In the genomic region with DNA sequence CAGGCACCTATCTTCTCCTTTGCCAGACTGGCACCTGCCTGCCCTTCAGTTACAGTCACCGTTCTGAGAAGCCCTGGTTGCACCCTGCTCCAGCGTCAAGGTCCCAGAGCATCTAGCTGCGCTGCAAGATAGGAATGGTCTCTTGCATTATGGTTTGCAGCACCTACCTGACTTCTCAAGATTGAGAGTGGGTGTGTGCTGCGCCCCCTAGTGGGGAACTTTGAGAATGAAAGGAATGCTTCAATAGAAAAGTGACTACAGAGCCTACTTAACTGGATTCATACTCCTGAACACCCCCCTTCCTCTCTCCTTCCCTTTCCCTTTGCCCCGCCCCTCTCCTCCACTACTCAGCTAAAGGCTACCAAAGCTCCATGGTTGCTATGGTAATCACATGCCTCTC, we compare ENCODE assay signal across 8 mouse cellular contexts. TPM values are rescaled to one million over a fixed set of nuclear protein-coding genes. Genes with fewer than 3 reads are reported as not detected.
DNase-seq lines count a peak whose midpoint lies in the region; ATAC-seq lines count a peak whose summit lies in the region.

No protein-coding gene starts in this region.

- intact Hi-C loops in heart, postnatal 14 days (cut with DNase I): no loop called here

- 32% methylated on average over 5 of the region's 5 CpGs for WGBS in midbrain, embryonic 11.5 days
- WGBS in midbrain, embryonic 13.5 days: 37% methylated on average over 5 of the region's 5 CpGs
- WGBS in liver, embryonic 13.5 days (ENCODE audit: insufficient replicate concordance): 24% methylated on average over 5 of the region's 5 CpGs

- no peak for ATAC-seq in midbrain, embryonic 11.5 days (ENCODE audit: low FRiP score)
- no peak for ATAC-seq in midbrain, embryonic 13.5 days
- ATAC-seq in liver, embryonic 13.5 days (ENCODE audit: low read depth): no peak
- ATAC-seq in erythroid progenitor cell, adult 5-6 weeks (replicated peaks; ENCODE audit: low FRiP score, poor library complexity, severe bottlenecking): no peak

- no peak overlapping the region for H3K4me2 ChIP-seq in midbrain, embryonic 11.5 days
- H3K4me2 ChIP-seq in midbrain, embryonic 13.5 days (replicated peaks): no peak overlapping the region
- H3K4me2 ChIP-seq in liver, embryonic 13.5 days: no peak overlapping the region

- H3K4me3 ChIP-seq in midbrain, embryonic 11.5 days (ENCODE audit: low read depth, low read length): no peak overlapping the region
- H3K4me3 ChIP-seq in midbrain, embryonic 13.5 days (replicated peaks): no peak overlapping the region
- no peak overlapping the region for H3K4me3 ChIP-seq in liver, embryonic 13.5 days (replicated peaks)

- H3K27ac ChIP-seq in midbrain, embryonic 11.5 days (ENCODE audit: low read depth, low read length): no peak overlapping the region
- no peak overlapping the region for H3K27ac ChIP-seq in midbrain, embryonic 13.5 days
- no peak overlapping the region for H3K27ac ChIP-seq in liver, embryonic 13.5 days

- no peaks in the 10 kb centered on the region for H3K36me3 ChIP-seq in midbrain, embryonic 11.5 days (ENCODE audit: control insufficient read depth, insufficient read depth, low read length)
- no peaks in the 10 kb centered on the region for H3K36me3 ChIP-seq in midbrain, embryonic 13.5 days
- H3K36me3 ChIP-seq in liver, embryonic 13.5 days: no peaks in the 10 kb centered on the region

- no peaks in the 10 kb centered on the region for H3K4me1 ChIP-seq in midbrain, embryonic 11.5 days (ENCODE audit: control insufficient read depth, insufficient read depth, low read length)
- no peaks in the 10 kb centered on the region for H3K4me1 ChIP-seq in midbrain, embryonic 13.5 days (replicated peaks)
- H3K4me1 ChIP-seq in liver, embryonic 13.5 days (replicated peaks): no peaks in the 10 kb centered on the region

- H3K9me3 ChIP-seq in midbrain, embryonic 11.5 days (ENCODE audit: control insufficient read depth, low read length): no peaks in the 10 kb centered on the region
- H3K9me3 ChIP-seq in midbrain, embryonic 13.5 days: no peaks in the 10 kb centered on the region
- no peaks in the 10 kb centered on the region for H3K9me3 ChIP-seq in liver, embryonic 13.5 days (replicated peaks)

- peak; percentile 92 for DNase-seq in midbrain, embryonic 11.5 days (ENCODE audit: low spot score, missing footprints)
- DNase-seq in WW6 (ENCODE audit: low read depth, low spot score): peak; percentile 26
- peak; percentile 69 to 78 for DNase-seq in cerebellum, postnatal 10 days
- peak; percentile 40 to 63 for DNase-seq in heart, postnatal 14 days
- peak; percentile 14 for DNase-seq in liver, embryonic 13.5 days
- DNase-seq in right cerebral cortex, postnatal 4 days: peak; percentile 28

- H3K27me3 ChIP-seq in midbrain, embryonic 11.5 days (ENCODE audit: control insufficient read depth, insufficient read depth, low read length): no peaks in the 10 kb centered on the region
- no peaks in the 10 kb centered on the region for H3K27me3 ChIP-seq in midbrain, embryonic 13.5 days
- H3K27me3 ChIP-seq in liver, embryonic 13.5 days: 0 out of 2 replicates have a peak, but pooled peaks cover 4% of the 10 kb centered on the region

- H3K9ac ChIP-seq in midbrain, embryonic 11.5 days (ENCODE audit: low read length): no peak overlapping the region
- no peak overlapping the region for H3K9ac ChIP-seq in midbrain, embryonic 13.5 days (replicated peaks)
- H3K9ac ChIP-seq in liver, embryonic 13.5 days: no peak overlapping the region

RNA-seq across cellular contexts. Expression of a gene that starts 24.6 kb away (rescaled TPM):
- 0.18 and 0.23 TPM in 2 replicates for polyA plus RNA-seq in midbrain, embryonic 11.5 days (2014; fragmentation: Nextera tagmentation; extraction: Ambion mirVana)
- polyA plus RNA-seq in midbrain, embryonic 13.5 days (2015; fragmentation: Nextera tagmentation; extraction: Ambion mirVana): 0.19 and 0.51 TPM in 2 replicates
- total RNA-seq in heart, postnatal 14 days (2021): 1 to 10 TPM; 3.2 to 4.2 TPM
- polyA plus RNA-seq in liver, embryonic 13.5 days (2015; fragmentation: Nextera tagmentation; extraction: Ambion mirVana): 1.5 and 1.8 TPM in 2 replicates
- 1.3 TPM in 1 of 2 replicates, not detected in the other for total RNA-seq in erythroid progenitor cell, adult 5-6 weeks (2015; ENCODE audit: low replicate concordance)
- total RNA-seq in erythroid progenitor cell, adult 5-6 weeks (2017; ENCODE audit: low replicate concordance): 0.64 TPM in 1 of 2 replicates, not detected in the other

RNA-seq across cellular contexts. Expression of a gene that starts 51.8 kb away (rescaled TPM):
- not detected in 2 replicates for polyA plus RNA-seq in midbrain, embryonic 11.5 days (2014; fragmentation: Nextera tagmentation; extraction: Ambion mirVana)
- 1.1 and 1.2 TPM in 2 replicates for polyA plus RNA-seq in midbrain, embryonic 13.5 days (2015; fragmentation: Nextera tagmentation; extraction: Ambion mirVana)
- total RNA-seq in heart, postnatal 14 days (2021): not detected
- polyA plus RNA-seq in liver, embryonic 13.5 days (2015; fragmentation: Nextera tagmentation; extraction: Ambion mirVana): not detected in 2 replicates
- total RNA-seq in erythroid progenitor cell, adult 5-6 weeks (2015; ENCODE audit: low replicate concordance): not detected in 2 replicates
- total RNA-seq in erythroid progenitor cell, adult 5-6 weeks (2017; ENCODE audit: low replicate concordance): not detected in 2 replicates

Comparison
In these comparisons a context has a peak if more than half of its experiments do, and no peak if none do; other contexts are left out.
1. DNase-seq: peak in every context shown above with its lines; median percentile 92 in midbrain, embryonic 11.5 days; 74 in cerebellum, postnatal 10 days; 52 in heart, postnatal 14 days; 28 in right cerebral cortex, postnatal 4 days; 26 in WW6; 14 in liver, embryonic 13.5 days.